Mouse (Mus musculus) cerebellum, adult 2 months (tissue): ENCODE measurements at regions not wholly inside any gene's neighbourhood (a gene's known extent, or its start where the extent isn't known, plus 50 kb on each side); places are given as distances from the start of the nearest gene placed in this dataset.

ENCODE experiments used
- CTCF ChIP-seq: fragments of 200-500 bp; IDR thresholded peaks from 2 replicates; pipeline ENCODE4 v1.5.1; 2011; ENCODE audit warnings: low read depth, mild to moderate bottlenecking, control low read depth, low read length, moderate library complexity, borderline replicate concordance; ENCODE audit not compliant: insufficient read depth
- POLR2A ChIP-seq: fragments of 200-500 bp; IDR thresholded peaks from 2 replicates; pipeline ENCODE4 v1.6.1; 2011; ENCODE audit warnings: low read length, control low read depth, borderline replicate concordance; ENCODE audit not compliant: insufficient read depth

DNA sequence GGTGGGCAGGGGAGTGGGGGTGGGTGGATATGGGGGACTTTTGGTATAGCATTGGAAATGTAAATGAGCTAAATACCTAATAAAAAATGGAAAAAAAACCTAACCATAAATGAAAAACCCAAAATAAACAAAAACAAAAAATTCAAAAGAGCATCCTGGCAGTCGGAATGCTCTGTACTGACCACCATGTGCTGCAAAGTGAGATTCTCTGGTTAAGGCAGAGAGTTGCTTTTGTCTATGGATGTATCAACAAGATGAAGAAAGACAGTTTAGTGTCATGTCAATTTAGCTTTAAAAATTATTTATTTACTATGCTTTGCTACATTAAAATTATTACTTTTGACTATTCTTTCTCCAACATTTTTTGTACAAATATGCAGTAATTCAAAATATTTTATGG is 88.5 kb downstream of the E330014E10Rik start:
- no peak for TF ChIP-seq POLR2A
- TF ChIP-seq CTCF = no peak
